8 mouse cellular contexts compared by ENCODE assay signal in genomic region chr17:28930392-28931074, GRCm38 (mm10). TPM values are rescaled to one million over a fixed set of nuclear protein-coding genes. Genes with fewer than 3 reads are reported as not detected.
DNase-seq lines count a peak whose midpoint lies in the region; ATAC-seq and TF ChIP-seq lines count a peak whose summit lies in the region.

No protein-coding gene starts in this region.

- no peak for TF ChIP-seq POLR2A in ES-Bruce4 (IDR thresholded peaks at IDR 0.05; ENCODE audit: insufficient read depth, low read length)
- TF ChIP-seq POLR2A in lung, adult 2 months (IDR thresholded peaks at IDR 0.05; ENCODE audit: borderline replicate concordance, extremely low read depth, low read depth, low read length): no peak; the same call in 1 of the 2 replicates

- peak overlapping the region; percentile 73 for H3K27ac ChIP-seq in ES-Bruce4 (ENCODE audit: insufficient read depth, low read length)
- H3K27ac ChIP-seq in heart, embryonic 13.5 days (replicated peaks): peak overlapping the region; percentile 92
- peak overlapping the region; percentile 96 for H3K27ac ChIP-seq in kidney, postnatal 0 days

- peak overlapping the region; percentile 58 for H3K4me2 ChIP-seq in heart, embryonic 13.5 days
- peak overlapping the region; percentile 43 for H3K4me2 ChIP-seq in kidney, postnatal 0 days (ENCODE audit: low read length)

- DNase-seq in adrenal gland, adult 8-10 months: peak; percentile 84
- peak; percentile 97 for DNase-seq in kidney, postnatal 0 days (ENCODE audit: low spot score)
- DNase-seq in lung, adult 2 months: peak; percentile 91
- DNase-seq in ovary, adult 18-20 months (ENCODE audit: low spot score): peak; percentile 82
- DNase-seq in yolk sac, embryonic 10.5 days (ENCODE audit: low spot score): peak; percentile 87

- peak overlapping the region; percentile 32 for H3K4me3 ChIP-seq in ES-Bruce4 (ENCODE audit: low read depth, low read length)
- peak overlapping the region; percentile 28 for H3K4me3 ChIP-seq in heart, embryonic 13.5 days
- H3K4me3 ChIP-seq in kidney, postnatal 0 days (replicated peaks; ENCODE audit: low read depth, low read length): no peak overlapping the region
- H3K4me3 ChIP-seq in lung, adult 2 months (replicated peaks; ENCODE audit: extremely low read depth, low read depth, low read length): peak overlapping the region; percentile 37

- TF ChIP-seq CTCF in ES-Bruce4 (IDR thresholded peaks at IDR 0.05; ENCODE audit: low read depth, low read length): peak; percentile 28
- peak; percentile 61 for TF ChIP-seq CTCF in kidney, postnatal 0 days (IDR thresholded peaks at IDR 0.05; ENCODE audit: low read depth)
- TF ChIP-seq CTCF in lung, adult 2 months (IDR thresholded peaks at IDR 0.05; ENCODE audit: insufficient read depth, low read length): peak; percentile 35

- no peaks in the 10 kb centered on the region for H3K36me3 ChIP-seq in ES-Bruce4 (ENCODE audit: control insufficient read depth, insufficient read depth, low read length, poor library complexity, severe bottlenecking)
- H3K36me3 ChIP-seq in heart, embryonic 13.5 days: no peaks in the 10 kb centered on the region
- H3K36me3 ChIP-seq in kidney, postnatal 0 days (ENCODE audit: insufficient read depth, low read length): no peaks in the 10 kb centered on the region

- peak overlapping the region; percentile 28 for H3K9ac ChIP-seq in ES-Bruce4 (ENCODE audit: low read depth, poor library complexity, severe bottlenecking)
- peak overlapping the region; percentile 55 for H3K9ac ChIP-seq in heart, embryonic 13.5 days
- H3K9ac ChIP-seq in kidney, postnatal 0 days (ENCODE audit: low read depth, low read length): peak overlapping the region; percentile 40; the same call in 1 of the 2 replicates

- H3K4me1 ChIP-seq in ES-Bruce4 (ENCODE audit: control insufficient read depth, insufficient read depth, low read length): peaks cover 6% of the 10 kb centered on the region
- H3K4me1 ChIP-seq in heart, embryonic 13.5 days: peaks cover 31% of the 10 kb centered on the region
- H3K4me1 ChIP-seq in kidney, postnatal 0 days (replicated peaks; ENCODE audit: insufficient read depth, low read length): peaks cover 16% of the 10 kb centered on the region; the same call in 1 of the 2 replicates
- H3K4me1 ChIP-seq in lung, adult 2 months (ENCODE audit: control insufficient read depth, insufficient read depth, low read length): peaks cover 3% of the 10 kb centered on the region

- 9% methylated on average over 14 of the region's 14 CpGs for WGBS in heart, embryonic 13.5 days
- 2% methylated on average over 14 of the region's 14 CpGs for WGBS in kidney, postnatal 0 days
- WGBS in lung, adult 2 months: 5% methylated on average over 14 of the region's 14 CpGs

- TF ChIP-seq EP300 in ES-Bruce4 (IDR thresholded peaks at IDR 0.05; ENCODE audit: insufficient read depth, low read depth, low read length): no peak

- H3K9me3 ChIP-seq in ES-Bruce4 (replicated peaks; ENCODE audit: control insufficient read depth, insufficient read depth, low read length, poor library complexity, severe bottlenecking): no peaks in the 10 kb centered on the region
- no peaks in the 10 kb centered on the region for H3K9me3 ChIP-seq in heart, embryonic 13.5 days
- H3K9me3 ChIP-seq in kidney, postnatal 0 days (replicated peaks; ENCODE audit: low read length): no peaks in the 10 kb centered on the region

- no peaks in the 10 kb centered on the region for H3K27me3 ChIP-seq in ES-Bruce4 (ENCODE audit: control insufficient read depth, insufficient read depth, low read length, poor library complexity, severe bottlenecking)
- H3K27me3 ChIP-seq in heart, embryonic 13.5 days (replicated peaks): no peaks in the 10 kb centered on the region
- H3K27me3 ChIP-seq in kidney, postnatal 0 days (ENCODE audit: insufficient read depth, low read length): no peaks in the 10 kb centered on the region

- peak; percentile 83 for ATAC-seq in erythroblast, adult 5-6 weeks (replicated peaks; ENCODE audit: low FRiP score, poor library complexity, severe bottlenecking)
- ATAC-seq in heart, embryonic 13.5 days (ENCODE audit: extremely low read depth, insufficient number of reproducible peaks, low FRiP score, low TSS enrichment): peak; percentile 61
- peak; percentile 95 for ATAC-seq in kidney, postnatal 0 days (replicated peaks; ENCODE audit: low FRiP score, low read depth)

RNA-seq across cellular contexts. Expression of gene Pxt1, which starts 13.1 kb away (rescaled TPM):
- 0.67 and 2.4 TPM in 2 replicates for polyA plus RNA-seq in ES-Bruce4 (2011; ENCODE audit: insufficient read depth, insufficient read length, low read depth, missing spikeins)
- total RNA-seq in adrenal gland, adult 8-10 months (2022): not detected
- total RNA-seq in erythroblast, adult 5-6 weeks (2015; ENCODE audit: low replicate concordance): 9.8 TPM in 1 of 2 replicates, not detected in the other
- not detected in 2 replicates for total RNA-seq in erythroblast, adult 5-6 weeks (2017; ENCODE audit: low replicate concordance)
- polyA plus RNA-seq in heart, embryonic 13.5 days (2015; fragmentation: Nextera tagmentation; extraction: Ambion mirVana): 0.19 TPM in 2 replicates
- not detected in 2 replicates for polyA plus RNA-seq in kidney, postnatal 0 days (2015; fragmentation: Nextera tagmentation; extraction: Ambion mirVana)
- polyA plus RNA-seq in lung, adult 2 months (2012; rRNA removed): 0.15 and 0.19 TPM in 2 replicates

RNA-seq across cellular contexts. Expression of gene 4930539E08Rik, which starts 15.4 kb away (rescaled TPM):
- 1.5 and 3.0 TPM in 2 replicates for polyA plus RNA-seq in ES-Bruce4 (2011; ENCODE audit: insufficient read depth, insufficient read length, low read depth, missing spikeins)
- under 1 TPM in 1 of 4 experiments, not detected in 3; 0.05 TPM for total RNA-seq in adrenal gland, adult 8-10 months (2022)
- not detected in 2 replicates for total RNA-seq in erythroblast, adult 5-6 weeks (2015; ENCODE audit: low replicate concordance)
- total RNA-seq in erythroblast, adult 5-6 weeks (2017; ENCODE audit: low replicate concordance): 0.17 TPM in 1 of 2 replicates, not detected in the other
- polyA plus RNA-seq in heart, embryonic 13.5 days (2015; fragmentation: Nextera tagmentation; extraction: Ambion mirVana): 0.05 TPM in 1 of 2 replicates, not detected in the other
- 0.24 and 0.41 TPM in 2 replicates for polyA plus RNA-seq in kidney, postnatal 0 days (2015; fragmentation: Nextera tagmentation; extraction: Ambion mirVana)
- polyA plus RNA-seq in lung, adult 2 months (2012; rRNA removed): 0.05 and 0.14 TPM in 2 replicates

RNA-seq across cellular contexts. Expression of gene Kctd20, which starts 21.2 kb away (rescaled TPM):
- polyA plus RNA-seq in ES-Bruce4 (2011; ENCODE audit: insufficient read depth, insufficient read length, low read depth, missing spikeins): 75.3 and 77.9 TPM in 2 replicates
- 10 to 100 TPM; 42.6 to 51.5 (median 45.9) TPM for total RNA-seq in adrenal gland, adult 8-10 months (2022)
- total RNA-seq in erythroblast, adult 5-6 weeks (2015; ENCODE audit: low replicate concordance): 81.7 and 150 TPM in 2 replicates
- 178 and 221 TPM in 2 replicates for total RNA-seq in erythroblast, adult 5-6 weeks (2017; ENCODE audit: low replicate concordance)
- polyA plus RNA-seq in heart, embryonic 13.5 days (2015; fragmentation: Nextera tagmentation; extraction: Ambion mirVana): 58.1 and 59.9 TPM in 2 replicates
- polyA plus RNA-seq in kidney, postnatal 0 days (2015; fragmentation: Nextera tagmentation; extraction: Ambion mirVana): 54.5 and 58.8 TPM in 2 replicates
- polyA plus RNA-seq in lung, adult 2 months (2012; rRNA removed): 37.5 and 59.5 TPM in 2 replicates
